Mouse (Mus musculus): ENCODE measurements at regions not wholly inside any gene's neighbourhood (a gene's known extent, or its start where the extent isn't known, plus 50 kb on each side); places are given as distances from the start of the nearest gene placed in this dataset.

DNA sequence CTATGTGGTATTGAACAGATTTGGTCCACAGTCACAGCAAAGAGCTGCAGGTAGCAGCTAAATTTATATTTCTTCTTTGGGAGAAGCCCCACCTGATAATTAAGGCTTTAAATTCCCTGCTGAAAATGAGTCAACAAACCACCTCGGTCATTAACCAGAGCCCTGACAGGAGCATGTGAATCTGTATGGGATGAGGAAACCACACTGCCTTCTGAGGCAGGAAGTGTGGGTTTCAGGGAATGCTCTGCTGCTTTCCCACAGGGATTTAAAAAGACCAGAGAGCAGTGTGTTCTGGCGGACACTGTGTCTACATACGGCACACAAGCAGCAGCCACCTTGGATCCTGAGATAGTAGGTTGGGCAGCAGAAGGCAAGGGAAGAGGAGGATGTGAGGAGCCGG lies 204.0 kb upstream of the Gm21798 start:
- Histone ChIP-seq H3K4me3 (ENCODE audit: low read depth, low read length) (no peak overlapping the region), H3K27me3 (ENCODE audit: control insufficient read depth, insufficient read depth, low read length) (no peaks in the 10 kb centered on the region), H3K27ac (ENCODE audit: insufficient read depth, low read depth, low read length) (no peak overlapping the region), H3K4me1 (ENCODE audit: control insufficient read depth, insufficient read depth, insufficient read length, low read length) (no peaks in the 10 kb centered on the region), H3K36me3 (ENCODE audit: control insufficient read depth, insufficient read depth, low read length) (no peaks in the 10 kb centered on the region)
- 40% methylated on average over 4 of the region's 4 CpGs for WGBS
- no peak for TF ChIP-seq CTCF (IDR thresholded peaks at IDR 0.05; ENCODE audit: extremely low read depth, insufficient read length, insufficient replicate concordance, low read depth, low read length)
- TF ChIP-seq POLR2A (IDR thresholded peaks at IDR 0.05; ENCODE audit: low read depth, low read length): no peak

DNA sequence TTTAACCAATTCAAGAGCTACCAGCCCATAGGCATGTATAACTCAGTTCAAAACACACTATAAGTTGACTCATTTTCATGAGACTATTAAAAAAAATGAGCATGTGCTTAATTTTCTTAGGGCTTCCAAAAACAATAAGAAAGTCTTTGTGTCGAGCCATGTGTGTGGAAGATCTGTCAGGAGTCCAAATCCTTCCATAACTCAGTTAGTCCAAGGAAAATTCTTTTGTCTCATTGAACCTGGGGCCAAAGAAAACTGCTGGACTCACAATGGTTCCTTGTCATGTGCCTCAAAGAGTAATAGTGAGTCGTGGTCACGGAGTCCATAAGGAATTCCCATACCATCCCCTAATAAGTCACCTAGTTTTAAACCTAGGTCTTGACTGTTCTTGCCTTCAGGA lies 199.0 kb upstream of the Gm21798 start:
- no peaks in the 10 kb centered on the region for H3K27me3 ChIP-seq (ENCODE audit: control insufficient read depth, insufficient read depth, low read length)
- no peak overlapping the region for H3K4me3 ChIP-seq (ENCODE audit: low read depth, low read length)
- WGBS: 71% methylated on average over 3 of the region's 3 CpGs
- TF ChIP-seq POLR2A (IDR thresholded peaks at IDR 0.05; ENCODE audit: low read depth, low read length) (no peak), CTCF (IDR thresholded peaks at IDR 0.05; ENCODE audit: extremely low read depth, insufficient read length, insufficient replicate concordance, low read depth, low read length) (no peak)
- H3K4me1 ChIP-seq (ENCODE audit: control insufficient read depth, insufficient read depth, insufficient read length, low read length): no peaks in the 10 kb centered on the region
- H3K27ac ChIP-seq (ENCODE audit: insufficient read depth, low read depth, low read length): no peak overlapping the region
- H3K36me3 ChIP-seq (ENCODE audit: control insufficient read depth, insufficient read depth, low read length): no peaks in the 10 kb centered on the region

- Histone ChIP-seq H3K36me3 (ENCODE audit: control insufficient read depth, insufficient read depth, low read length) (no peaks in the 10 kb centered on the region), H3K4me3 (ENCODE audit: low read depth, low read length) (no peak overlapping the region), H3K27me3 (ENCODE audit: control insufficient read depth, insufficient read depth, low read length) (no peaks in the 10 kb centered on the region), H3K27ac (ENCODE audit: insufficient read depth, low read depth, low read length) (no peak overlapping the region), H3K4me1 (ENCODE audit: control insufficient read depth, insufficient read depth, insufficient read length, low read length) (no peaks in the 10 kb centered on the region)
- TF ChIP-seq POLR2A (IDR thresholded peaks at IDR 0.05; ENCODE audit: low read depth, low read length): no peak
- TF ChIP-seq CTCF (IDR thresholded peaks at IDR 0.05; ENCODE audit: extremely low read depth, insufficient read length, insufficient replicate concordance, low read depth, low read length): no peak
- WGBS: 78% methylated on average over 3 of the region's 3 CpGs
These were observed 195.6 kb upstream of the Gm21798 start for GRCm38 (mm10) chr15:64621876-64622275.

DNA sequence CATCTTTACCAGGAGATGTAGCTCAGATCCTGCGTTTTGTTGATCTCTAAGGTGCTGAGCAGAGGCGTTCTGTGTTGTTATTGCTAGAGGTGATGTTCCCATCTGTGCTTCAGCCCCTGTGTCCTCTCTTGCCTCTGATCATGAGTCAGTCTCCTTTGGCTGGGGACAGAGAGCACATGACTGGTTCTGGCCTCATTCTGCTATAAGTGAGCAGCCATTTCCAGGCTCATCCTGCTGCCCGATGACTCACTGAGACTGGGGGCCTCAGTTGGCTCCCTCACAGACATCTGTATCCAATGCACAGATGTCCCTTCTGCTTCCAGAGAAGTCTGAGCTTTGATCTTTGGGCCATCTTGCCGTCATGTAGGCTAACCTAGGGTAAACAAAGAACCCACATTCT lies 194.9 kb upstream of the Gm21798 start:
- no peak overlapping the region for H3K4me3 ChIP-seq (ENCODE audit: low read depth, low read length)
- H3K27me3 ChIP-seq (ENCODE audit: control insufficient read depth, insufficient read depth, low read length): no peaks in the 10 kb centered on the region
- H3K4me1 ChIP-seq (ENCODE audit: control insufficient read depth, insufficient read depth, insufficient read length, low read length): no peaks in the 10 kb centered on the region
- H3K27ac ChIP-seq (ENCODE audit: insufficient read depth, low read depth, low read length): no peak overlapping the region
- no peaks in the 10 kb centered on the region for H3K36me3 ChIP-seq (ENCODE audit: control insufficient read depth, insufficient read depth, low read length)
- 74% methylated on average over 4 of the region's 4 CpGs for WGBS
- TF ChIP-seq CTCF (IDR thresholded peaks at IDR 0.05; ENCODE audit: extremely low read depth, insufficient read length, insufficient replicate concordance, low read depth, low read length) (no peak), POLR2A (IDR thresholded peaks at IDR 0.05; ENCODE audit: low read depth, low read length) (no peak)

DNA sequence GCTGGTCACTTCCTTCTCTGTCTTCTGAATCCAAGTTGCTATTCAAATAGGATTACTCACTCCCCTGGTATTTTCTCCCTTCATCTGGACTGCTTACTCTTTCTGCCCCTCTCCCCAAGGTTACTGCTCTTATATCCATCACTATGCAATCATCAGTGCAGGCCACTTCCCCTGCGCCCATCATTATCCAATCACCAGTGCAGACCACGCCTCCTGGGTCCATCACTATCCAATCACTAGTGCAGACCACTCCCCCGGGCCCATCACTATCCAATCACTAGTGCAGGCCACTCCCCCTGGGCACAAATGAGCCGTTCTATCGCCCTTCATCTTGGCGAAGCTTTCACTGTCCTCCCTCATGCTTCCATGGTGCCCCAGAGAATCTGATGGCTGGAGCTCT lies 191.1 kb upstream of the Gm21798 start:
- Histone ChIP-seq H3K4me3 (ENCODE audit: low read depth, low read length) (no peak overlapping the region), H3K4me1 (ENCODE audit: control insufficient read depth, insufficient read depth, insufficient read length, low read length) (no peaks in the 10 kb centered on the region), H3K27ac (ENCODE audit: insufficient read depth, low read depth, low read length) (no peak overlapping the region), H3K36me3 (ENCODE audit: control insufficient read depth, insufficient read depth, low read length) (no peaks in the 10 kb centered on the region), H3K27me3 (ENCODE audit: control insufficient read depth, insufficient read depth, low read length) (no peaks in the 10 kb centered on the region)
- WGBS: 82% methylated on average over 6 of the region's 6 CpGs
- no peak for TF ChIP-seq POLR2A (IDR thresholded peaks at IDR 0.05; ENCODE audit: low read depth, low read length)
- TF ChIP-seq CTCF (IDR thresholded peaks at IDR 0.05; ENCODE audit: extremely low read depth, insufficient read length, insufficient replicate concordance, low read depth, low read length): no peak

DNA sequence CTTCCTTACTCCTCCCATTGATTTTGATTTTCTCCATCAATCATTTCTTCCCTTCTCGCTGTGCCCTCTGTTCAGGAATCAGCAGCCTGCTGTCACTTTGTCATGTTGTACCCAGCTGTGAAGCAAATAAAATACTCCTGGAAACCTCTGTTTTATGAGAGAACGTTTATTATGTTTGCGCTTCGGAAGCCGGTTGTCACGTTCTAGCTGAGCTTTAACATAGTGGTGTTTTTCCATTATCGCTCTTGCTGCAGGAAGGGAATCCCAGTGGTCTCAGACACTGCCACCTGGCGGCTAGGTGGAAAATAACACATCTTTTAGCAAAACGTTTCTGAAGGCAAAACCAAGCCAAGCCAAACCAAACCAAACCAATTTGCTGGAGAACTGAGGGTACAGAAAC lies 190.2 kb upstream of the Gm21798 start:
- Histone ChIP-seq H3K27ac (ENCODE audit: insufficient read depth, low read depth, low read length) (no peak overlapping the region), H3K4me3 (ENCODE audit: low read depth, low read length) (no peak overlapping the region), H3K4me1 (ENCODE audit: control insufficient read depth, insufficient read depth, insufficient read length, low read length) (no peaks in the 10 kb centered on the region), H3K27me3 (ENCODE audit: control insufficient read depth, insufficient read depth, low read length) (no peaks in the 10 kb centered on the region), H3K36me3 (ENCODE audit: control insufficient read depth, insufficient read depth, low read length) (no peaks in the 10 kb centered on the region)
- TF ChIP-seq POLR2A (IDR thresholded peaks at IDR 0.05; ENCODE audit: low read depth, low read length) (no peak), CTCF (IDR thresholded peaks at IDR 0.05; ENCODE audit: extremely low read depth, insufficient read length, insufficient replicate concordance, low read depth, low read length) (peak; percentile 81; the same call in 1 of the 2 replicates)
- 6% methylated on average over 9 of the region's 9 CpGs for WGBS
